Mouse (Mus musculus) limb, embryonic 14.5 days (tissue): Measurements from ENCODE around the gene Gnaz. TPM values are rescaled to one million over a fixed set of nuclear protein-coding genes. Genes with fewer than 3 reads are reported as not detected.
A peak's percentile ranks its signal among the peaks of the same experiment; 100 is the strongest.

Experiments used
- ATAC-seq: fragments of 200-750 bp; cut with Nextera tagmentation; 2 replicates; pipeline ENCODE4 v1.8.0; 2017; ENCODE audit warnings: low read depth, moderate number of reproducible peaks, moderate TSS enrichment; ENCODE audit not compliant: low FRiP score
- DNase-seq: peaks from one replicate; pipeline ENCODE4 v3.0.0-alpha.2; 2015; ENCODE audit warnings: low spot score
- H3K27ac ChIP-seq: fragments of 300-500 bp; sonication (generic); replicated peaks from 2 replicates; pipeline ENCODE4 v1.5.1; 2014; ENCODE audit warnings: low read depth, mild to moderate bottlenecking, low read length, moderate library complexity, mixed read lengths
- H3K27me3 ChIP-seq: fragments of 300-500 bp; sonication (generic); 2 replicates; pipeline ENCODE4 v1.6.1; 2014; ENCODE audit warnings: low read length, mixed read lengths; ENCODE audit not compliant: control insufficient read depth, insufficient read depth
- H3K36me3 ChIP-seq: fragments of 300-500 bp; sonication (generic); 2 replicates; pipeline ENCODE4 v1.6.1; 2014; ENCODE audit warnings: mild to moderate bottlenecking, low read length, moderate library complexity, mixed read lengths; ENCODE audit not compliant: control insufficient read depth, insufficient read depth
- H3K4me1 ChIP-seq: fragments of 300-500 bp; sonication (generic); 2 replicates; pipeline ENCODE4 v1.6.1; 2014; ENCODE audit warnings: antibody characterized with exemption, low read length, mixed read lengths; ENCODE audit not compliant: control insufficient read depth, insufficient read depth
- H3K4me2 ChIP-seq: fragments of 300-500 bp; sonication (generic); replicated peaks from 2 replicates; pipeline ENCODE4 v1.6.1; 2014; ENCODE audit warnings: low read depth, mild to moderate bottlenecking, low read length, moderate library complexity; ENCODE audit not compliant: severe bottlenecking
- H3K4me3 ChIP-seq: fragments of 300-500 bp; sonication (generic); replicated peaks from 2 replicates; pipeline ENCODE4 v1.5.1; 2014; ENCODE audit warnings: low read length
- H3K9ac ChIP-seq: fragments of 300-500 bp; sonication (generic); 2 replicates; pipeline ENCODE4 v1.6.1; 2014; ENCODE audit warnings: mild to moderate bottlenecking, low read depth, low read length, moderate library complexity; ENCODE audit not compliant: severe bottlenecking
- H3K9me3 ChIP-seq: fragments of 300-500 bp; sonication (generic); 2 replicates; pipeline ENCODE4 v1.6.1; 2016; ENCODE audit warnings: low read length; ENCODE audit not compliant: control insufficient read depth
- POLR2A ChIP-seq: fragments of 200-500 bp; IDR thresholded peaks from 2 replicates; pipeline ENCODE4 v1.8.0; 2012; ENCODE audit warnings: inconsistent platforms, mild to moderate bottlenecking, moderate library complexity, borderline replicate concordance; ENCODE audit not compliant: insufficient read depth, insufficient read length; ENCODE audit errors: extremely low read depth
- WGBS: fragments of 180-500 bp; shearing (Covaris S2); extraction: QIAGEN DNeasy Blood & Tissue Kit; methylation state at CpG from one replicate; pipeline ENCODE4 v1.1.7; 2014; 5-methylcytosine and 5-hydroxymethylcytosine counted together
- polyA plus RNA-seq, 2 experiments: library from polyadenylated mRNA; depleted of rRNA in 1 of 2; stranded (reverse) in 1 of 2; unstranded in 1 of 2; fragments of >200 nt; fragmentation: Nextera tagmentation in 1 of 2; extraction: Ambion mirVana in 1 of 2; gene quantifications; 2 replicates each; pipeline versions ENCODE4 v1.2.1 to v1.2.3; 2012 to 2014

Gene Gnaz
- polyA plus RNA-seq, 2 experiments: 2.1 to 2.9 TPM

- no peak for ATAC-seq
- H3K9ac ChIP-seq: no peak overlapping the region
- H3K4me2 ChIP-seq: no peak overlapping the region
- no peak overlapping the region for H3K27ac ChIP-seq
- no peak overlapping the region for H3K4me3 ChIP-seq
- no peaks in the 10 kb centered on the region for H3K27me3 ChIP-seq
- no peaks in the 10 kb centered on the region for H3K4me1 ChIP-seq
- no peak for DNase-seq
- H3K9me3 ChIP-seq: no peaks in the 10 kb centered on the region
- no peaks in the 10 kb centered on the region for H3K36me3 ChIP-seq
- TF ChIP-seq POLR2A: no peak
- 85% methylated on average over 6 of the region's 6 CpGs for WGBS
These were observed 34.5 kb upstream of the Gnaz start for GRCm38 (mm10) chr10:74932487-74932886.

DNA sequence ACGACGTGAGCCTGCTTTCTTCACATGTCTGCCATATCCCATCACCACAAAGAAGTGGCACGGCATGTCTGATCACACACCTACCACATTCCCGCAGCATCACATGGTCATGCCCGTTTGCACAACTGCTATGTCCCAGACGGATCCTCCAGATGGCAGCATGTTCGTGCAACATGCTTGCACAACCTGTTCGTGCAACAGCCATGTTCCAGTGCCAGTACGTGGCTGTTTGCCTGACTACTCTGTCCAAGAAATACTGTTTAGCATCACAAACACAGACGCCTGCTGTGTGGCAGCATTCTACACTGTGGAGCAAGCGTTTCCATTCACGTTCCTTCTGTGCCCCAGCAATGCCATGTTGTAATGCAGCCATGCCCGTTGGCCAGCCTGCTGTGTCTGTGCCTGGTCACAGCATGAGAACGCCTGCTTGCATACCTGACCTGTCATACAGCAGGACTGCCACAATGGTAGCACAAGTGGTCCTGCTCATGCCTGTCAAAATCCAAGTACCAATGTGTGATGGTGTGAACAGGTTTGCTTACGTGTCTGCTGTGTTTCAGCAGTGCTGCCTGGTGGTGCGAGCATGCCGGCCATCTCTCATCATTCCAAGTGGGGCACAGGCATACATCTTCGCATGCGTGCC, 33.3 kb upstream of the Gnaz start:
- TF ChIP-seq POLR2A: no peak

DNA sequence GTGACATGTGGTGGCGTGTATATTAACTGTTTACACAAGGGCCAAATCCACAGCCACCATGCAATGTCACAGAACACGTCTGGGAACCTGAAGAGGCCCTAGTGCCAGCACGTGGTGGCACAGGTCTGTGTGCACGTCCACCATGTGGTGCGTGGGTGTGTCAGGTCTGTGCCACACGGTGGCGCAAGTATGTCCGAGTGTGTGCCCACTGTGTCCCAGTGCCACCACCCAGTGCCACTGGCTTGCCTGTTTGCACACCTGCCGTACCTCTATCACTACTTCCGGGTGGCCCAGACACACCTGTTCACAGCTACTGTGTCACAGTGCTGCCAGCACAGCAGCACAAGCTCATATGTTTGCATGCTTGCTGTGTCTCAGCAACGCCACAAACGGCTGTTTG, 32.5 kb upstream of the Gnaz start:
- Histone ChIP-seq H3K4me2 (no peak overlapping the region), H3K9ac (no peak overlapping the region), H3K4me1 (no peaks in the 10 kb centered on the region), H3K9me3 (no peaks in the 10 kb centered on the region), H3K4me3 (no peak overlapping the region), H3K27me3 (no peaks in the 10 kb centered on the region), H3K36me3 (no peaks in the 10 kb centered on the region), H3K27ac (no peak overlapping the region)
- TF ChIP-seq POLR2A: no peak
- DNase-seq: no peak
- WGBS: 75% methylated on average over 12 of the region's 12 CpGs
- ATAC-seq: no peak

More for the DNA sequence above, 33.3 kb upstream of the Gnaz start:
- H3K9ac ChIP-seq: no peak overlapping the region
- DNase-seq (no peak), ATAC-seq (no peak)
- H3K4me1 ChIP-seq: no peaks in the 10 kb centered on the region
- H3K36me3 ChIP-seq: no peaks in the 10 kb centered on the region
- no peaks in the 10 kb centered on the region for H3K27me3 ChIP-seq
- H3K9me3 ChIP-seq: no peaks in the 10 kb centered on the region
- no peak overlapping the region for H3K4me2 ChIP-seq
- H3K27ac ChIP-seq: no peak overlapping the region
- WGBS: 87% methylated on average over 19 of the region's 19 CpGs
- H3K4me3 ChIP-seq: no peak overlapping the region

GRCm38 (mm10) chr10:74935016-74935415, 32.0 kb upstream of the Gnaz start:
- Histone ChIP-seq H3K27me3 (no peaks in the 10 kb centered on the region), H3K9me3 (no peaks in the 10 kb centered on the region), H3K9ac (no peak overlapping the region), H3K4me1 (no peaks in the 10 kb centered on the region), H3K4me3 (no peak overlapping the region), H3K27ac (no peak overlapping the region), H3K4me2 (no peak overlapping the region), H3K36me3 (no peaks in the 10 kb centered on the region)
- TF ChIP-seq POLR2A: no peak
- ATAC-seq: no peak
- 40% methylated on average over 6 of the region's 6 CpGs for WGBS
- DNase-seq: no peak

DNA sequence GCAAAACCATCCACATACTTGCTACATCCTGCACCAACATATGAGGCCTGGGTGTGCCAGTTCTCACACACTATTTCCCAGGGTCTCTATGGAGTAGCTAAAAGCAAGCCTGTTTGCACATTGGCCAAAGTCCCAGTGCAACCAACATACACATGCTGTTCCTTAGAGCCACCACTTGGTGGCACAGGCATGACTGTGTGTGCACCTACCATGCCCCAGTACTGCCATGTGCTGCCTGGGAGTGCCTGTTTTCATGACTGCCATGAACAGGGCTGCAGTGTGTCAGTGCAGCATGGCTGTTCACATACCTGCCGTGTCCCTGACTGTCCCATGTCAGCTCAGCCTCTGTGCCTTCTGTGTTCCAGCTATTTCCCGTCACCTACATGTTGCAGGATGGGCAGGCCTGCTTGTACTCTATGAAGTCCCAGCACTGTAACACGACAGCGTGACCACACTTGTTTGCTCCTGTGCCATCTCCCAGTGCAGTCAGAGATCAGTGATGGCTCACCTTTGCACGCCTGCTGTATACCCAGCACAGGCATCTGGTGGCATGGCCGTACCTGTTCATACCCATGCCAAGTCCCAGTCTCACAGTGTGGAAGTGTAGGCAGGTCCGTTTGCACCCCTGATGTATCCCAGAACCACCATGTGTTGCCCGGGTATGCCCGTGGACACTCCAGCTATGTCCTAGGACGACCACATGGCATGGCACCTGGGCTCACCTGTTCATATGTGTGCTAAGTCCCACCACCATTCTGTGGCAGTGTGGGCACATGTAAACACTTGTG, 29.8 kb upstream of the Gnaz start:
- 78% methylated on average over 10 of the region's 10 CpGs for WGBS
- Histone ChIP-seq H3K9ac (no peak overlapping the region), H3K36me3 (no peaks in the 10 kb centered on the region), H3K4me2 (no peak overlapping the region), H3K27ac (no peak overlapping the region), H3K4me1 (no peaks in the 10 kb centered on the region), H3K27me3 (no peaks in the 10 kb centered on the region), H3K4me3 (no peak overlapping the region), H3K9me3 (no peaks in the 10 kb centered on the region)
- ATAC-seq: no peak; the same call in 1 of the 2 replicates
- no peak for TF ChIP-seq POLR2A
- DNase-seq: peak; percentile 52
